Mouse (Mus musculus): ENCODE measurements around the gene Zfp955b.
"Not testable (repeated sequence)": the region's sequence is repeated elsewhere in the genome, so short reads cannot be mapped to it uniquely, and the experiment has no call there.

Gene Zfp955b

GRCm38 (mm10) chr17:33289039-33289875 is at the start of gene Zfp955b:
Zfp955b (plus strand) TSS chr17:33289544.
- not testable (repeated sequence) for DNase-seq (ENCODE audit: low spot score)

DNA sequence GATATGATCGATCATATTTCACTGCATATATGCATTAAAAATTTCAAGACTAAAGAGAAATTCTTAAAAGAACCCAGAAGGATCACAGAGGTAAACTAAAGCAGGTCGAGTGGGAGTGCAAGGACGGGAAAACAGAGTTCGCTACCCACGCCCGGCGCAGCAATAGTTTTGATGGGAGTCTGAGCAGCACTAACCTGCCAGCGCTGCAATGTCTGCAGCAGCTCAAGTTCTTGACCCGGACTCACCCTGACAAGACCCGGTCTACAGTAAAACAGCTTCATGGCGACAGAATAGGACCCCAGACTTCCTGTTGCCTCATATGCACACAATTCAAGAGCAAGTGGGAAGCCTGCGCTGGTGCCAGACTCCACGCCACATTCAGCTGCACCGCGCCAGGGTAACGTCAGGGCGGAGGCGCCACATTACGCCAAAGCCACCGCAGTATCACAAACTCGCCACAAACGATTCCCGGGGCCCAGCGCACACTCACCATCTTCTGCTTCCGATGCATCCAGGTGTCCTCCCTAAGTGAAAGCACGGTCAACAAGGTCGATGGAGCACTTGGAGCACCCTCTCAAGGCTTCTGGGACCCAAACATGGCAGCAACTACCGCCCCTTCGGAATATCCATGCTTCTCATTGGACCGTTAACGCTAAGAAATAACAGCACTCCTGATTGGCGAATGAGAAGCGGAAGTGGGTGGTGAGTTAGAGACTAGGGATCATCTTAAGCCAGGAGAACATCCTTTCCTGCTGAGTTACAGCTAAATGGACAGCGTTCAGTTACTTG is 34.6 kb upstream of the Zfp955b start, which contains the start of gene Zfp955a:
Gene Zfp955a (minus strand): TSS at position 616 of the 789 bp plus-strand sequence.
- not testable (repeated sequence) for DNase-seq (ENCODE audit: low spot score)

DNA sequence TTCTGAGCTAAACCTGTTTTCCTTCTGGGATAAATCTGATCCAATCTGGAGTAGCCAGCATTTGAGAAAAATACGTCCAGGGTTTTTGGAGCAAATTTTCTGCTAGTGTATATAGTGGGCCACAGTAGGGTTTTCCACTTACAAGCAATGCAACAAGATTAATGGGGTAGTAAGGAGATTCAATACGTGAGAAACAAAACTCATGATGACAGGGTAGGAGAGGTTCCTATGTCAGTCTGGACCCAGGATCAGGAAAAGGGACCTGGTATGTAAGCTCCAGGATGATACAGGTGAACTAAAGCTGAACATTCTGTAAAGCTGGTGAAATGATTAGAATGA is 34.1 kb upstream of the Zfp955b start:
- DNase-seq (ENCODE audit: low spot score) = not testable (repeated sequence)

DNA sequence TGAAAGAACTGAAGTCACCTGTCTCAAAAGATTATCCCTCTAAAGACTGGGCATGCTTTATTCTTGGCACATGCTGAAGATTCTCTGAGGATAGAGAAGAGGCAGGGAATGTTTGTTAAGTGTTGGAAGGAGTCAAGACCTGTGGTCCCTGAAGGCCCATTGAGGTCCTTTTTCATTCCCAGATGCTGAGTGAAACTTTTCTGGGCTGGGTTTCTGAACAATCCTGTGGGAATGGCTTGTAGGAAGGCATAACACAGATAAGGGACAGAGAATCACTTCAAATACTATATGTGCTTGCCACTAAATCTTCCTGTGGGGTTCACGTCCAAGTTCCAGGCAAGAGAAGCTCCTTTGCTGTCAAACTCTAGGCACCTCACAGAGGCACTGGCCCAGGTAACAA is 25.0 kb upstream of the Zfp955b start, which contains the start of gene Olfr63:
Gene Olfr63 (plus strand): TSS at position 301 of the 400 bp plus-strand sequence.
- DNase-seq (ENCODE audit: low spot score) = no peak

DNA sequence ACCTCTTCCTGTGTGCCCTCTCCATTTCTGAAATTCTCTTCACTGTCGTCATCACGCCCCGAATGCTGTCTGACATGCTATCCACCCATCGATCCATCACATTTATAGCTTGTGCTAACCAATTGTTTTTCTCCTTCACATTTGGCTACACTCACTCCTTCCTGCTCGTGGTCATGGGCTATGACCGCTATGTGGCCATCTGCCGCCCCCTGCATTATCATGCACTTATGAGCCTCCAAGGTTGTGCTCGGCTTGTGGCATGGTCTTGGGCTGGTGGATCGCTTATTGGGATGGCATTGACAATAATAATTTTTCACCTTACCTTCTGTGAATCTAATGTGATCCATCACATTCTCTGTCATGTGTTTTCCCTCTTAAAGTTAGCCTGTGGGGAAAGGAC is 20.4 kb upstream of the Zfp955b start:
- DNase-seq (ENCODE audit: low spot score) = no peak

- DNase-seq (ENCODE audit: low spot score) = not testable (repeated sequence)
These were observed 469 bp downstream of the Zfp955b start for GRCm38 (mm10) chr17:33289876-33290149.

DNA sequence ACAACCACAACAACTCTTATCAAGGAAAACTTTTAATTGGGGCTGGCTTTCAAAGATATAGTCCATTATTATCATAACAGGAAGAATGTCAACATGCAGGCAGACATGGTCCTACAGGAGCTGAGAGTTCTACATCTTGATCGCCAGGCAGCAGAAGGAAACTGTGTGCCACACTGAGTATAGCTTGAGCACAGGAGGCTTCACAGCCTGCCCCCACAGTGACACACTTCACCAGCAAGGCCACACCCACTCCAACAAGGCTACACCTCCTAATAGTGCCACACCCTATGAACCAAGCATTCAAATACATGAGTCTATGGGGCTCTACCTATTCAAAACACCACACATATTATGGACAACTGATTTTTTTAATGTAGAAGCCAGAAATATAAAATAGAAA is 63.6 kb downstream of the Zfp955b start:
- no peak for DNase-seq (ENCODE audit: low spot score)
